Mouse (Mus musculus): Measurements from ENCODE around the gene Gm38655.

DNA sequence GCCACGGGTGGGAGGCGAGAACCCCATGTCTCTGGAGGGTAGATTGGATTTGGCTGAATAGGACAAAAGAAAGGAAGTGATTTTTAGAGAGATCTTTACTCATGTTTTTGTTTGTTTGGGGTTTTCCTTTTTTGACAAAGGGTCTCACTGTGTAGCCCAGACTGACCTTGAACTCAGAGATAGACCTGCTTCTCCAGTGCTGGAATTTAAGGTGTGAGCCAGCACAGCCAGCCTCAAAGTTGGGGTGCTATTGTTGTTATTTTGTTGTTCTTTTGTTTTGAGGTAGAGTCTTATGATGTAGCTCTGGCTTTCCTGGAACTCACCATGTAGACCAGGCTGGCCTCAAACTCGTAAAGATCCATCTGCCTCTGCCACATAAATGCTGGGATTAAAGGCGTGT lies 27.1 kb upstream of the Gm38655 start:
- TF ChIP-seq CTCF (IDR thresholded peaks at IDR 0.05; ENCODE audit: control insufficient read depth, insufficient read depth, insufficient replicate concordance, low read depth, low read length) (no peak), POLR2A (IDR thresholded peaks at IDR 0.05; ENCODE audit: control insufficient read depth, low read depth, low read length) (no peak)

All from testis, adult 2 months (tissue).